Mouse (Mus musculus) gastrocnemius, postnatal 10 days (tissue): ENCODE data around the gene Klhl9. TPM values are rescaled to one million over a fixed set of nuclear protein-coding genes. Genes with fewer than 3 reads are reported as not detected.
A peak's percentile ranks its signal among the peaks of the same experiment; 100 is the strongest.

Experiments
- DNase-seq: peaks from one replicate; pipeline ENCODE4 v3.0.0; 2021; ENCODE audit warnings: mixed read lengths
- total RNA-seq, 2 experiments: library from RNA; stranded (reverse); gene quantifications; 2 replicates each; pipeline ENCODE4 v1.2.3; 2021

Klhl9 gene
- total RNA-seq, 2 experiments from 2014 or later = 57.1 to 66.3 TPM

GRCm38 (mm10) chr4:88715059-88715458 is 7.2 kb downstream of the Klhl9 start:
- DNase-seq = peak; percentile 60

GRCm38 (mm10) chr4:88714281-88714680 is 8.0 kb downstream of the Klhl9 start:
- DNase-seq = no peak

GRCm38 (mm10) chr4:88707128-88707826 is 15.0 kb downstream of the Klhl9 start:
- DNase-seq = no peak

GRCm38 (mm10) chr4:88705924-88706323 is 16.3 kb downstream of the Klhl9 start:
- no peak for DNase-seq

- DNase-seq = no peak
These were observed 23.0 kb downstream of the Klhl9 start for GRCm38 (mm10) chr4:88699301-88699700.

GRCm38 (mm10) chr4:88698781-88699180 is 23.5 kb downstream of the Klhl9 start:
- no peak for DNase-seq

- DNase-seq = no peak
These were observed 24.5 kb downstream of the Klhl9 start for GRCm38 (mm10) chr4:88697753-88698152.

- no peak for DNase-seq
These were observed 25.2 kb downstream of the Klhl9 start for GRCm38 (mm10) chr4:88697108-88697507.

- peak; percentile 72 for DNase-seq
These were observed 25.9 kb downstream of the Klhl9 start for GRCm38 (mm10) chr4:88696237-88696884.

GRCm38 (mm10) chr4:88693392-88693791 is 28.9 kb downstream of the Klhl9 start:
- no peak for DNase-seq

GRCm38 (mm10) chr4:88692537-88692936 is 29.7 kb downstream of the Klhl9 start:
- DNase-seq = no peak

- DNase-seq = no peak
These were observed 31.0 kb downstream of the Klhl9 start, which contains the start of gene Ifnab for GRCm38 (mm10) chr4:88691259-88691658. Gene Ifnab, minus strand, starts transcription at chr4:88691359.

GRCm38 (mm10) chr4:88683812-88684211 is 38.5 kb downstream of the Klhl9 start, which contains the start of gene Ifna2:
Gene Ifna2, minus strand, starts transcription at chr4:88683912.
- no peak for DNase-seq

- DNase-seq = no peak
These were observed 40.9 kb downstream of the Klhl9 start for GRCm38 (mm10) chr4:88681353-88681752.

GRCm38 (mm10) chr4:88680362-88680761 is 41.9 kb downstream of the Klhl9 start:
- no peak for DNase-seq

- no peak for DNase-seq
These were observed 45.4 kb downstream of the Klhl9 start, which contains the start of gene Ifna16 for GRCm38 (mm10) chr4:88676824-88677223. Gene Ifna16, minus strand, starts transcription at chr4:88676924.

Other genes with a start within 250 kb of the Klhl9 start
- gene Ifnb1, start 199.7 kb downstream of the Klhl9 start, total RNA-seq = not detected
- gene Ifna15, start 164.2 kb downstream of the Klhl9 start, total RNA-seq = not detected
- not detected for gene Ifna14, start 150.7 kb downstream of the Klhl9 start, total RNA-seq
- not detected for gene Ifna9, start 130.1 kb downstream of the Klhl9 start, total RNA-seq
- gene Ifna12, start 119.1 kb downstream of the Klhl9 start, total RNA-seq = not detected
- gene C87499, start 88.1 kb downstream of the Klhl9 start, total RNA-seq = not detected
- gene Ifna13, start 78.0 kb downstream of the Klhl9 start, total RNA-seq = not detected
- not detected for gene Ifna16, start 45.5 kb downstream of the Klhl9 start, total RNA-seq
- gene Ifna2, start 38.6 kb downstream of the Klhl9 start, total RNA-seq = not detected
- gene Ifnab, start 31.1 kb downstream of the Klhl9 start, total RNA-seq = not detected
- gene Gm26566, start 660 bp downstream of the Klhl9 start, total RNA-seq = under 1 TPM; 0.31 to 0.34 TPM
- not detected for gene Gm13271, start 32.4 kb upstream of the Klhl9 start, total RNA-seq
- not detected for gene Gm13283, start 37.7 kb upstream of the Klhl9 start, total RNA-seq
- gene Gm13290, start 51.4 kb upstream of the Klhl9 start, total RNA-seq = not detected
- gene Gm13289, start 54.5 kb upstream of the Klhl9 start, total RNA-seq = not detected
- not detected for gene Gm13272, start 57.4 kb upstream of the Klhl9 start, total RNA-seq
- not detected for gene Ifnz, start 59.7 kb upstream of the Klhl9 start, total RNA-seq
- gene Gm13276, start 63.2 kb upstream of the Klhl9 start, total RNA-seq = not detected
- not detected for gene Gm13277, start 66.2 kb upstream of the Klhl9 start, total RNA-seq
- not detected for gene Gm13278, start 69.1 kb upstream of the Klhl9 start, total RNA-seq
- gene Gm13275, start 72.0 kb upstream of the Klhl9 start, total RNA-seq = not detected
- gene Gm13279, start 74.9 kb upstream of the Klhl9 start, total RNA-seq = not detected
- under 1 TPM in 1 of 2 experiments, not detected in 1; 0.21 TPM for gene Gm13285, start 77.2 kb upstream of the Klhl9 start, total RNA-seq
- gene Gm13287, start 80.8 kb upstream of the Klhl9 start, total RNA-seq = not detected
- gene Gm13288, start 83.1 kb upstream of the Klhl9 start, total RNA-seq = not detected
- gene Ifna7, start 93.8 kb upstream of the Klhl9 start, total RNA-seq = not detected
- not detected for gene Ifna11, start 97.5 kb upstream of the Klhl9 start, total RNA-seq
- not detected for gene Ifna6, start 105.0 kb upstream of the Klhl9 start, total RNA-seq
- not detected for gene Ifna5, start 113.1 kb upstream of the Klhl9 start, total RNA-seq
- gene Ifna4, start 119.4 kb upstream of the Klhl9 start, total RNA-seq = not detected
- not detected for gene Ifna1, start 127.6 kb upstream of the Klhl9 start, total RNA-seq
- not detected for gene Ifne, start 157.7 kb upstream of the Klhl9 start, total RNA-seq